Mouse (Mus musculus): Measurements from ENCODE around the gene Olfr1442. TPM values are rescaled to one million over a fixed set of nuclear protein-coding genes. Genes with fewer than 3 reads are reported as not detected.
"Not testable (repeated sequence)": the region's sequence is repeated elsewhere in the genome, so short reads cannot be mapped to it uniquely, and the experiment has no call there.

Gene Olfr1442
- polyA plus RNA-seq, 1 experiment from 2014 or later: not detected

DNA sequence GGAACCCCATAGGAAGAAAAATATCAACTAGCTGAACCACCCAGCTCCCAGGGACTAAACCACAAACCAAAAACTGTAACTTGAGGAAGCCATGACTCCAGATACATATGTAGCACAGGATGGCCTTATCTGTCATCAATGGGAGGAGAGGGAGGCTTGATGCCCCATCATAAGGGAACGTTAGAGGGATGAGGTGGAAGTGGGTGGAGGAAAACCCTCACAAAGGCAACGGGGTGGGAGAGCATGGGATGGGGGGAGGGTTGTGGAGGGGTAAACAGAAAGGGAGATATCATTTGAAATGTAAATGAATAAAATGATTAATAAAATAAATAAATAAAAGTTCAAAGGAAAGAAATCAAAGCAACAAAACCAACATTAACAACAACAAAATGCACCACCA lies 50.2 kb downstream of the Olfr1442 start:
- ATAC-seq (replicated peaks; ENCODE audit: low FRiP score): no peak
- WGBS: 77% methylated on average over 2 of the region's 2 CpGs
- H3K27ac ChIP-seq (ENCODE audit: low read depth, low read length): no peak overlapping the region
- no peak overlapping the region for H3K9ac ChIP-seq (ENCODE audit: low read length)
- no peak for DNase-seq (ENCODE audit: low spot score)
- no peaks in the 10 kb centered on the region for H3K36me3 ChIP-seq (ENCODE audit: control insufficient read depth, insufficient read depth, low read length)
- H3K4me1 ChIP-seq (replicated peaks; ENCODE audit: control insufficient read depth, insufficient read depth, low read length): no peaks in the 10 kb centered on the region
- H3K4me3 ChIP-seq (ENCODE audit: low read depth, low read length): no peak overlapping the region
- no peak overlapping the region for H3K4me2 ChIP-seq (ENCODE audit: low read depth, low read length, severe bottlenecking)
- no peaks in the 10 kb centered on the region for H3K9me3 ChIP-seq (ENCODE audit: control insufficient read depth, low read length)
- no peaks in the 10 kb centered on the region for H3K27me3 ChIP-seq (ENCODE audit: control insufficient read depth, insufficient read depth, low read length)

DNA sequence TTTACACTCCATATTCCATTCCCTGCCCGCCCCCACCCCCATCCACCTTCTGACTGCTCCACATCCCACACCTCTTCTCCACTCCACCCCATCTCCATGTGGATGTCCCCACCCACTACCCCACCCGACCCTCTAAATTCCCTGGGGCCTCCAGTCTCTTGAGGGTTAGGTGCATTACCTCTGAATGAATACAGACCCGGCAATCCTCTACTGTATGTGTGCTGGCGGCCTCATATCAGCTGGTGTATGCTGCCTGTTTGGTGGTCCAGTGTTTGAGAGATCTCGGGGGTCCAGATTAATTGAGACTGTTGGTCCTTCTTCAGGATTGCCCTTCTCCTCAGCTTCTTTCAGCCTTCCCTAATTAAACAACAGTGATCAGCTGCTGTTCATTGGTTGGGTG lies 50.7 kb downstream of the Olfr1442 start:
- not testable (repeated sequence) for H3K4me1 ChIP-seq (replicated peaks; ENCODE audit: control insufficient read depth, insufficient read depth, low read length); H3K9ac ChIP-seq (ENCODE audit: low read length); H3K27ac ChIP-seq (ENCODE audit: low read depth, low read length); DNase-seq (ENCODE audit: low spot score); H3K4me2 ChIP-seq (ENCODE audit: low read depth, low read length, severe bottlenecking); ATAC-seq (replicated peaks; ENCODE audit: low FRiP score); H3K4me3 ChIP-seq (ENCODE audit: low read depth, low read length); H3K27me3 ChIP-seq (ENCODE audit: control insufficient read depth, insufficient read depth, low read length); H3K36me3 ChIP-seq (ENCODE audit: control insufficient read depth, insufficient read depth, low read length); H3K9me3 ChIP-seq (ENCODE audit: control insufficient read depth, low read length)
- 85% methylated on average over 5 of the region's 5 CpGs for WGBS

DNA sequence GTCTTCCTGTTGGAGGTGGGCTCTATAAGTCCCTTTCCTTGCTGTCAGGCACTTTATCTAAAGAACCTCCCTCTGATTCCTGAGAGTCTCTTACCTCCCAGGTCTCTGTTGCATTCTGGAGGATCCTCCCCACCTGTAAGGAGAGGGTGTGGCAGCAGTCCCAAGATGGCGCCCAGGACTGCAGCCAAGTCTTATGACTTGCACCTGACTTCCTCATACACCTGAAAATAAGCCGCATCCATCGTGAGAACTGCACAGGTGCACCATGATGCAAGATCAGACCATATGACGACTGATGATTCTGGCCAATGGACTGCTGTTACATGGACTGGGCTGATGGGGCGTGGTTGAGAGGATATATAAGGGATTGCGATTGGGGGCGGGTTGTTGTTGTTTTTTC lies 51.4 kb downstream of the Olfr1442 start:
- not testable (repeated sequence) for H3K4me2 ChIP-seq (ENCODE audit: low read depth, low read length, severe bottlenecking); H3K27me3 ChIP-seq (ENCODE audit: control insufficient read depth, insufficient read depth, low read length); ATAC-seq (replicated peaks; ENCODE audit: low FRiP score); H3K9me3 ChIP-seq (ENCODE audit: control insufficient read depth, low read length); DNase-seq (ENCODE audit: low spot score); H3K36me3 ChIP-seq (ENCODE audit: control insufficient read depth, insufficient read depth, low read length); H3K27ac ChIP-seq (ENCODE audit: low read depth, low read length); H3K4me1 ChIP-seq (replicated peaks; ENCODE audit: control insufficient read depth, insufficient read depth, low read length); H3K9ac ChIP-seq (ENCODE audit: low read length); H3K4me3 ChIP-seq (ENCODE audit: low read depth, low read length)
- whole genome bisulfite sequencing: 91% methylated on average over 7 of the region's 7 CpGs

DNA sequence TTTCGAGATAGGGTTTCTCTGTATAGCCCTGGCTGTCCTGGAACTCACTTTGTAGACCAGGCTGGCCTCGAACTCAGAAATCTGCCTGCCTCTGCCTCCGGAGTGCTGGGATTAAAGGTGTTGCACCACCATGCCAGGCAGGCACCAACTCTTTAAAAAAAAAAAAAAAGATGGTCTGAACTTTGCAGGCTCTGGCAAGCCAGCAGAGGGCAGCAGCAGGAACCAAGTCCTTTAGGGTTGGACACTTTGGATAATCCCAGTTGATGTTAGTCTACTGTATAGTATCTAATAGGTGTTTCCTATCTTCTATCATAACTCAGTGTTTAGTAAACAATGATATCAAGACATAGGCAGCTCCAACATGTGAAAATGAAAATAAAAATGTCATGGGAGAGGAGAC lies 52.1 kb downstream of the Olfr1442 start:
- Histone ChIP-seq H3K4me3 (ENCODE audit: low read depth, low read length) (no peak overlapping the region), H3K27ac (ENCODE audit: low read depth, low read length) (no peak overlapping the region), H3K4me1 (replicated peaks; ENCODE audit: control insufficient read depth, insufficient read depth, low read length) (no peaks in the 10 kb centered on the region), H3K4me2 (ENCODE audit: low read depth, low read length, severe bottlenecking) (no peak overlapping the region), H3K9ac (ENCODE audit: low read length) (no peak overlapping the region), H3K9me3 (ENCODE audit: control insufficient read depth, low read length) (no peaks in the 10 kb centered on the region), H3K36me3 (ENCODE audit: control insufficient read depth, insufficient read depth, low read length) (no peaks in the 10 kb centered on the region), H3K27me3 (ENCODE audit: control insufficient read depth, insufficient read depth, low read length) (no peaks in the 10 kb centered on the region)
- ATAC-seq (replicated peaks; ENCODE audit: low FRiP score) (no peak), DNase-seq (ENCODE audit: low spot score) (no peak)
- WGBS: 86% methylated on average over 2 of the region's 3 CpGs

DNA sequence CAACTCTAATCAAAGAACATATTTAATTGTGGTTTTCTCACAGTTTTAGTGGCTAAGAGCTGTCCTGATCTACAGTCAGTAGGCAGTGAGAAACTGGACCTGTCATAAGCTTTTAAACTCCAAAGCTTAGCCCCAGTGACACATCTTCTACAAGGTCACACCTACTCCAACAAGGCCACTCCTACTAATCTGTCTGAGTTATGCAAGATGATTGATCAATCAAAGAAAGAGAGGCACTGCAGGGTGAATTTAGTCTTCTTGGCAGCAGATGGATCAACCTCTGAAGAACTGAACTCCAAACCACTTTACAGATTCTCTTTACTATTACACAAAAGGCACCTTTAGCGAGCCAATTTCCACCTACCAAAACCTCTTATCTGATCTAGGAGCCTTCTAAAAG lies 55.6 kb downstream of the Olfr1442 start:
- WGBS: 73% methylated on average over 1 of the region's 1 CpGs

More for the DNA sequence above, 55.6 kb downstream of the Olfr1442 start:
- no peak for DNase-seq (ENCODE audit: low spot score)
- Histone ChIP-seq H3K4me2 (ENCODE audit: low read depth, low read length, severe bottlenecking) (no peak overlapping the region), H3K4me3 (ENCODE audit: low read depth, low read length) (no peak overlapping the region), H3K27ac (ENCODE audit: low read depth, low read length) (no peak overlapping the region), H3K4me1 (replicated peaks; ENCODE audit: control insufficient read depth, insufficient read depth, low read length) (no peaks in the 10 kb centered on the region), H3K36me3 (ENCODE audit: control insufficient read depth, insufficient read depth, low read length) (no peaks in the 10 kb centered on the region), H3K9ac (ENCODE audit: low read length) (no peak overlapping the region), H3K9me3 (ENCODE audit: control insufficient read depth, low read length) (no peaks in the 10 kb centered on the region), H3K27me3 (ENCODE audit: control insufficient read depth, insufficient read depth, low read length) (no peaks in the 10 kb centered on the region)
- no peak for ATAC-seq (replicated peaks; ENCODE audit: low FRiP score)

Other genes with a start within 250 kb of the Olfr1442 start
- not detected in 2 replicates for gene Pfpl, start 242.5 kb upstream of the Olfr1442 start, polyA plus RNA-seq (2014; fragmentation: Nextera tagmentation; extraction: Ambion mirVana)
- 0.28 and 0.41 TPM in 2 replicates for gene Mpeg1, start 209.7 kb upstream of the Olfr1442 start, polyA plus RNA-seq (2014; fragmentation: Nextera tagmentation; extraction: Ambion mirVana)
- 39.8 and 40.2 TPM in 2 replicates for gene Dtx4, start 169.0 kb upstream of the Olfr1442 start, polyA plus RNA-seq (2014; fragmentation: Nextera tagmentation; extraction: Ambion mirVana)
- gene Fam111a, start 124.7 kb upstream of the Olfr1442 start, polyA plus RNA-seq (2014; fragmentation: Nextera tagmentation; extraction: Ambion mirVana): 25.0 and 28.7 TPM in 2 replicates
- not detected in 2 replicates for gene Gm4952, start 70.5 kb upstream of the Olfr1442 start, polyA plus RNA-seq (2014; fragmentation: Nextera tagmentation; extraction: Ambion mirVana)
- not detected in 2 replicates for gene Glyat, start 37.1 kb upstream of the Olfr1442 start, polyA plus RNA-seq (2014; fragmentation: Nextera tagmentation; extraction: Ambion mirVana)
- gene Olfr1443, start 7.7 kb downstream of the Olfr1442 start, polyA plus RNA-seq (2014; fragmentation: Nextera tagmentation; extraction: Ambion mirVana): not detected in 2 replicates
- gene Keg1, start 25.3 kb downstream of the Olfr1442 start, polyA plus RNA-seq (2014; fragmentation: Nextera tagmentation; extraction: Ambion mirVana): not detected in 2 replicates
- gene Cntf, start 95.2 kb downstream of the Olfr1442 start, polyA plus RNA-seq (2014; fragmentation: Nextera tagmentation; extraction: Ambion mirVana): 0.37 and 0.80 TPM in 2 replicates
- gene Zfp91, start 125.7 kb downstream of the Olfr1442 start, polyA plus RNA-seq (2014; fragmentation: Nextera tagmentation; extraction: Ambion mirVana): 11.6 and 11.9 TPM in 2 replicates
- 1.2 and 1.3 TPM in 2 replicates for gene Lpxn, start 125.8 kb downstream of the Olfr1442 start, polyA plus RNA-seq (2014; fragmentation: Nextera tagmentation; extraction: Ambion mirVana)
- not detected in 2 replicates for gene Gm5244, start 176.2 kb downstream of the Olfr1442 start, polyA plus RNA-seq (2014; fragmentation: Nextera tagmentation; extraction: Ambion mirVana)
- gene Olfr1444, start 186.8 kb downstream of the Olfr1442 start, polyA plus RNA-seq (2014; fragmentation: Nextera tagmentation; extraction: Ambion mirVana): not detected in 2 replicates
- not detected in 2 replicates for gene Olfr1445, start 213.4 kb downstream of the Olfr1442 start, polyA plus RNA-seq (2014; fragmentation: Nextera tagmentation; extraction: Ambion mirVana)
- not detected in 2 replicates for gene Olfr1446, start 223.1 kb downstream of the Olfr1442 start, polyA plus RNA-seq (2014; fragmentation: Nextera tagmentation; extraction: Ambion mirVana)
- gene Olfr1447, start 233.3 kb downstream of the Olfr1442 start, polyA plus RNA-seq (2014; fragmentation: Nextera tagmentation; extraction: Ambion mirVana): not detected in 2 replicates